Mouse (Mus musculus): ENCODE measurements at regions not wholly inside any gene's neighbourhood (a gene's known extent, or its start where the extent isn't known, plus 50 kb on each side); places are given as distances from the start of the nearest gene placed in this dataset.

- H3K9ac ChIP-seq (ENCODE audit: low read depth, low read length), result no peak overlapping the region
- no peak overlapping the region for H3K4me2 ChIP-seq
- H3K9me3 ChIP-seq (ENCODE audit: control insufficient read depth, low read length), result no peaks in the 10 kb centered on the region
- no peaks in the 10 kb centered on the region for H3K36me3 ChIP-seq (ENCODE audit: control insufficient read depth, insufficient read depth, low read length)
- H3K4me3 ChIP-seq (ENCODE audit: low read depth, low read length), result no peak overlapping the region
- no peaks in the 10 kb centered on the region for H3K27me3 ChIP-seq (replicated peaks; ENCODE audit: control insufficient read depth, insufficient read depth, low read length)
- WGBS, result 47% methylated on average over 1 of the region's 1 CpGs
- no peak overlapping the region for H3K27ac ChIP-seq (ENCODE audit: low read depth, low read length)
- DNase-seq (ENCODE audit: low spot score) (no peak), ATAC-seq (replicated peaks; ENCODE audit: low FRiP score) (no peak)
- H3K4me1 ChIP-seq (replicated peaks; ENCODE audit: control insufficient read depth, insufficient read depth, low read length), result no peaks in the 10 kb centered on the region
These were observed 160.1 kb upstream of the Plcz1 start for GRCm38 (mm10) chr6:140201356-140201755.

GRCm38 (mm10) chr6:140200322-140200721 is 159.1 kb upstream of the Plcz1 start:
- H3K27me3 ChIP-seq (replicated peaks; ENCODE audit: control insufficient read depth, insufficient read depth, low read length), result no peaks in the 10 kb centered on the region
- ATAC-seq (replicated peaks; ENCODE audit: low FRiP score) (no peak), DNase-seq (ENCODE audit: low spot score) (no peak)
- no peaks in the 10 kb centered on the region for H3K9me3 ChIP-seq (ENCODE audit: control insufficient read depth, low read length)
- H3K4me2 ChIP-seq, result no peak overlapping the region
- 63% methylated on average over 5 of the region's 5 CpGs for WGBS
- H3K9ac ChIP-seq (ENCODE audit: low read depth, low read length), result no peak overlapping the region
- no peaks in the 10 kb centered on the region for H3K36me3 ChIP-seq (ENCODE audit: control insufficient read depth, insufficient read depth, low read length)
- no peak overlapping the region for H3K4me3 ChIP-seq (ENCODE audit: low read depth, low read length)
- H3K27ac ChIP-seq (ENCODE audit: low read depth, low read length), result no peak overlapping the region
- H3K4me1 ChIP-seq (replicated peaks; ENCODE audit: control insufficient read depth, insufficient read depth, low read length), result no peaks in the 10 kb centered on the region

GRCm38 (mm10) chr6:140198036-140198435 is 156.8 kb upstream of the Plcz1 start:
- Histone ChIP-seq H3K4me2 (no peak overlapping the region), H3K27ac (ENCODE audit: low read depth, low read length) (no peak overlapping the region)
- no peak for DNase-seq (ENCODE audit: low spot score)

GRCm38 (mm10) chr6:140197113-140197675 is 155.9 kb upstream of the Plcz1 start:
- DNase-seq (ENCODE audit: low spot score), result no peak
- no peak overlapping the region for H3K9ac ChIP-seq (ENCODE audit: low read depth, low read length)

More at GRCm38 (mm10) chr6:140198036-140198435, 156.8 kb upstream of the Plcz1 start:
- WGBS, result 75% methylated on average over 6 of the region's 6 CpGs
- no peak overlapping the region for H3K9ac ChIP-seq (ENCODE audit: low read depth, low read length)
- H3K27me3 ChIP-seq (replicated peaks; ENCODE audit: control insufficient read depth, insufficient read depth, low read length), result no peaks in the 10 kb centered on the region
- ATAC-seq (replicated peaks; ENCODE audit: low FRiP score), result no peak
- H3K9me3 ChIP-seq (ENCODE audit: control insufficient read depth, low read length), result no peaks in the 10 kb centered on the region
- no peaks in the 10 kb centered on the region for H3K4me1 ChIP-seq (replicated peaks; ENCODE audit: control insufficient read depth, insufficient read depth, low read length)
- no peak overlapping the region for H3K4me3 ChIP-seq (ENCODE audit: low read depth, low read length)
- no peaks in the 10 kb centered on the region for H3K36me3 ChIP-seq (ENCODE audit: control insufficient read depth, insufficient read depth, low read length)

GRCm38 (mm10) chr6:140194276-140194675 is 153.0 kb upstream of the Plcz1 start:
- DNase-seq (ENCODE audit: low spot score), result no peak
- Histone ChIP-seq H3K27me3 (replicated peaks; ENCODE audit: control insufficient read depth, insufficient read depth, low read length) (no peaks in the 10 kb centered on the region), H3K9ac (ENCODE audit: low read depth, low read length) (no peak overlapping the region), H3K4me3 (ENCODE audit: low read depth, low read length) (no peak overlapping the region), H3K27ac (ENCODE audit: low read depth, low read length) (no peak overlapping the region), H3K36me3 (ENCODE audit: control insufficient read depth, insufficient read depth, low read length) (no peaks in the 10 kb centered on the region), H3K9me3 (ENCODE audit: control insufficient read depth, low read length) (no peaks in the 10 kb centered on the region), H3K4me2 (no peak overlapping the region), H3K4me1 (replicated peaks; ENCODE audit: control insufficient read depth, insufficient read depth, low read length) (no peaks in the 10 kb centered on the region)
- WGBS, result 84% methylated on average over 2 of the region's 2 CpGs
- ATAC-seq (replicated peaks; ENCODE audit: low FRiP score), result no peak

More at GRCm38 (mm10) chr6:140197113-140197675, 155.9 kb upstream of the Plcz1 start:
- H3K36me3 ChIP-seq (ENCODE audit: control insufficient read depth, insufficient read depth, low read length), result no peaks in the 10 kb centered on the region
- no peak overlapping the region for H3K4me3 ChIP-seq (ENCODE audit: low read depth, low read length)
- H3K4me1 ChIP-seq (replicated peaks; ENCODE audit: control insufficient read depth, insufficient read depth, low read length), result no peaks in the 10 kb centered on the region
- WGBS, result 73% methylated on average over 8 of the region's 8 CpGs
- no peak for ATAC-seq (replicated peaks; ENCODE audit: low FRiP score)
- H3K27me3 ChIP-seq (replicated peaks; ENCODE audit: control insufficient read depth, insufficient read depth, low read length), result no peaks in the 10 kb centered on the region
- H3K4me2 ChIP-seq, result no peak overlapping the region
- no peak overlapping the region for H3K27ac ChIP-seq (ENCODE audit: low read depth, low read length)
- H3K9me3 ChIP-seq (ENCODE audit: control insufficient read depth, low read length), result no peaks in the 10 kb centered on the region

GRCm38 (mm10) chr6:140193084-140193939 is 152.1 kb upstream of the Plcz1 start:
- ATAC-seq (replicated peaks; ENCODE audit: low FRiP score) (no peak), DNase-seq (ENCODE audit: low spot score) (no peak)
- no peak overlapping the region for H3K9ac ChIP-seq (ENCODE audit: low read depth, low read length)
- no peak overlapping the region for H3K4me3 ChIP-seq (ENCODE audit: low read depth, low read length)
- no peaks in the 10 kb centered on the region for H3K36me3 ChIP-seq (ENCODE audit: control insufficient read depth, insufficient read depth, low read length)
- H3K27ac ChIP-seq (ENCODE audit: low read depth, low read length), result no peak overlapping the region
- no peaks in the 10 kb centered on the region for H3K9me3 ChIP-seq (ENCODE audit: control insufficient read depth, low read length)
- no peaks in the 10 kb centered on the region for H3K27me3 ChIP-seq (replicated peaks; ENCODE audit: control insufficient read depth, insufficient read depth, low read length)
- no peaks in the 10 kb centered on the region for H3K4me1 ChIP-seq (replicated peaks; ENCODE audit: control insufficient read depth, insufficient read depth, low read length)
- no peak overlapping the region for H3K4me2 ChIP-seq
- WGBS, result 39% methylated on average over 9 of the region's 9 CpGs

GRCm38 (mm10) chr6:140192526-140192925 is 151.3 kb upstream of the Plcz1 start:
- 84% methylated on average over 17 of the region's 17 CpGs for WGBS
- no peak overlapping the region for H3K4me2 ChIP-seq
- DNase-seq (ENCODE audit: low spot score), result no peak

GRCm38 (mm10) chr6:140191341-140191740 is 150.1 kb upstream of the Plcz1 start:
- no peak overlapping the region for H3K4me3 ChIP-seq (ENCODE audit: low read depth, low read length)
- WGBS, result 81% methylated on average over 4 of the region's 4 CpGs
- no peak overlapping the region for H3K4me2 ChIP-seq
- DNase-seq (ENCODE audit: low spot score) (no peak), ATAC-seq (replicated peaks; ENCODE audit: low FRiP score) (no peak)
- no peaks in the 10 kb centered on the region for H3K27me3 ChIP-seq (replicated peaks; ENCODE audit: control insufficient read depth, insufficient read depth, low read length)
- H3K4me1 ChIP-seq (replicated peaks; ENCODE audit: control insufficient read depth, insufficient read depth, low read length), result no peaks in the 10 kb centered on the region
- H3K36me3 ChIP-seq (ENCODE audit: control insufficient read depth, insufficient read depth, low read length), result no peaks in the 10 kb centered on the region
- H3K27ac ChIP-seq (ENCODE audit: low read depth, low read length), result no peak overlapping the region
- no peak overlapping the region for H3K9ac ChIP-seq (ENCODE audit: low read depth, low read length)
- no peaks in the 10 kb centered on the region for H3K9me3 ChIP-seq (ENCODE audit: control insufficient read depth, low read length)

More at GRCm38 (mm10) chr6:140192526-140192925, 151.3 kb upstream of the Plcz1 start:
- Histone ChIP-seq H3K4me3 (ENCODE audit: low read depth, low read length) (no peak overlapping the region), H3K9me3 (ENCODE audit: control insufficient read depth, low read length) (no peaks in the 10 kb centered on the region), H3K27ac (ENCODE audit: low read depth, low read length) (no peak overlapping the region), H3K36me3 (ENCODE audit: control insufficient read depth, insufficient read depth, low read length) (no peaks in the 10 kb centered on the region), H3K27me3 (replicated peaks; ENCODE audit: control insufficient read depth, insufficient read depth, low read length) (no peaks in the 10 kb centered on the region), H3K4me1 (replicated peaks; ENCODE audit: control insufficient read depth, insufficient read depth, low read length) (no peaks in the 10 kb centered on the region), H3K9ac (ENCODE audit: low read depth, low read length) (no peak overlapping the region)
- ATAC-seq (replicated peaks; ENCODE audit: low FRiP score), result no peak

GRCm38 (mm10) chr6:140189601-140190000 is 148.3 kb upstream of the Plcz1 start:
- H3K4me2 ChIP-seq, result no peak overlapping the region
- H3K9me3 ChIP-seq (ENCODE audit: control insufficient read depth, low read length), result no peaks in the 10 kb centered on the region
- ATAC-seq (replicated peaks; ENCODE audit: low FRiP score) (no peak), DNase-seq (ENCODE audit: low spot score) (no peak)
- no peaks in the 10 kb centered on the region for H3K36me3 ChIP-seq (ENCODE audit: control insufficient read depth, insufficient read depth, low read length)
- H3K27me3 ChIP-seq (replicated peaks; ENCODE audit: control insufficient read depth, insufficient read depth, low read length), result no peaks in the 10 kb centered on the region
- H3K4me1 ChIP-seq (replicated peaks; ENCODE audit: control insufficient read depth, insufficient read depth, low read length), result no peaks in the 10 kb centered on the region
- no peak overlapping the region for H3K9ac ChIP-seq (ENCODE audit: low read depth, low read length)
- no peak overlapping the region for H3K27ac ChIP-seq (ENCODE audit: low read depth, low read length)
- no peak overlapping the region for H3K4me3 ChIP-seq (ENCODE audit: low read depth, low read length)
- WGBS, result 78% methylated on average over 9 of the region's 9 CpGs

All from liver, embryonic 11.5 days (tissue).